Mouse (Mus musculus) liver (tissue): ENCODE data around the gene BC025920.
A peak's percentile ranks its signal among the peaks of the same experiment; 100 is the strongest.

Experiments used
- DNase-seq: peaks from one replicate; pipeline ENCODE4 v3.0.0-alpha.2; 2020; ENCODE audit warnings: mixed read lengths

The BC025920 gene

GRCm38 (mm10) chr10:81574081-81575056 is 31.7 kb upstream of the BC025920 start, which contains the start of gene Tle2:
Gene Tle2 (plus strand): TSS chr10:81574561.
- DNase-seq = no peak

- peak; percentile 59 for DNase-seq
Observed at GRCm38 (mm10) chr10:81575208-81575631, 30.9 kb upstream of the BC025920 start.

GRCm38 (mm10) chr10:81575695-81576094 is 30.4 kb upstream of the BC025920 start:
- DNase-seq = peak; percentile 58

- no peak for DNase-seq
Observed at GRCm38 (mm10) chr10:81579967-81580366, 26.1 kb upstream of the BC025920 start.

- DNase-seq = no peak
Observed at GRCm38 (mm10) chr10:81580441-81581070, 25.5 kb upstream of the BC025920 start.

- DNase-seq = no peak
Observed at GRCm38 (mm10) chr10:81583347-81583746, 22.7 kb upstream of the BC025920 start.

- DNase-seq = no peak
Observed at GRCm38 (mm10) chr10:81588739-81589138, 17.3 kb upstream of the BC025920 start.

- no peak for DNase-seq
Observed at GRCm38 (mm10) chr10:81591846-81592245, 14.2 kb upstream of the BC025920 start.

- no peak for DNase-seq
Observed at GRCm38 (mm10) chr10:81592631-81593030, 13.4 kb upstream of the BC025920 start.

- DNase-seq = no peak
Observed at GRCm38 (mm10) chr10:81593223-81593622, 12.8 kb upstream of the BC025920 start.

- DNase-seq = no peak
Observed at GRCm38 (mm10) chr10:81593935-81594334, 12.1 kb upstream of the BC025920 start.

GRCm38 (mm10) chr10:81595599-81595998 is 10.5 kb upstream of the BC025920 start:
- DNase-seq = no peak

GRCm38 (mm10) chr10:81596611-81597010 is 9.5 kb upstream of the BC025920 start:
- no peak for DNase-seq

- DNase-seq = no peak
Observed at GRCm38 (mm10) chr10:81597137-81597950, 8.7 kb upstream of the BC025920 start.

GRCm38 (mm10) chr10:81598342-81598741 is 7.7 kb upstream of the BC025920 start:
- DNase-seq = no peak

- DNase-seq = no peak
Observed at GRCm38 (mm10) chr10:81598871-81599270, 7.2 kb upstream of the BC025920 start.

GRCm38 (mm10) chr10:81599630-81600029 is 6.4 kb upstream of the BC025920 start:
- DNase-seq = no peak

GRCm38 (mm10) chr10:81600096-81600495 is 6.0 kb upstream of the BC025920 start:
- no peak for DNase-seq

- DNase-seq = peak; percentile 97
Observed at GRCm38 (mm10) chr10:81600738-81601203, 5.3 kb upstream of the BC025920 start, which contains the start of gene Tle6. Gene Tle6 (minus strand): TSS chr10:81601073.

- DNase-seq = no peak
Observed at GRCm38 (mm10) chr10:81601396-81601905, 4.6 kb upstream of the BC025920 start.

GRCm38 (mm10) chr10:81602741-81603151 is 3.3 kb upstream of the BC025920 start:
- DNase-seq = no peak
